Mouse (Mus musculus): Measurements from ENCODE around the gene Rusc2. TPM values are rescaled to one million over a fixed set of nuclear protein-coding genes. Genes with fewer than 3 reads are reported as not detected.
A peak's percentile ranks its signal among the peaks of the same experiment; 100 is the strongest.

Rusc2 gene
- total RNA-seq, 2 experiments from 2014 or later: 185 to 188 TPM

DNA sequence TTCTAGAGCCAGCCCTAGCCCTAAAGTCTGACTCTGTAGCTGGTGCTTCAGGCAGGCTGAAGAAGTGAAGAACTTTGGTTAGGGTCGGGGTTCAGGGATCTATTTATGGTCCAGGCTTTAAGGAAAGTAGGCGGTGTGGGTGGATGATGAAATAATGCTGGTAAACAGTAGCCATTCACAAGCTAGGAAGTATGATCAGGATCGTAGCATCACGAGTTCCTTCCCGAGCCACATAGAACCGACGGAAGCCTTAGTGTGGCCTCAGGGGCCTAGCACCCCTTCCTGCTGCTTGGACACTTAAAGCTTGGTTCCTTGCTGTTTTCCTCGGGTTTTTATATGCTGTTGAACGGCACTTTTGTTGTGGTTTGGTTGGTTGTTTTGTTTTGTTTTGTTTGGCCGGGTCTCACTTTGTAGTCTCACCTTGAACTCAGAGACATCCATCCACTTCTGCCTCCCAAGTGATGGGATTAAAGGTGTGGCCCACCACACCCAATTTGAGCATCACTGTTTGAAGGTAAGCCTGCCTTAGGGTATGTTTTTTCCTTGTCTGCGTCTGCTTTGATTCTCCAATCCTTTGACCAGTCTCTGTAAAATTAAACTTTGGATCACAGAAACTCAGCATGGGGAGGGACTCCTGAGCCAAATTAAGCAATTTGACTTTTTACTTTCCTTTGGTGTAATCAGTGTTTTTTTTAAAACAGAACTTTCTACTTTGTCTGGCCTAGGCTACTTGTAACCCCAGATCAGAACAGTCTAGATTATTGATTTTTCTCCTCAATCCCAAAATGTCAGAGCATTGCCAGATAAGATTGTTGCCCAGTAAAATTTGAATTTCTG is 1.7 kb downstream of the Rusc2 start:
- intact Hi-C loops (cut with DNase I): no loop called here
- no peak for DNase-seq

DNA sequence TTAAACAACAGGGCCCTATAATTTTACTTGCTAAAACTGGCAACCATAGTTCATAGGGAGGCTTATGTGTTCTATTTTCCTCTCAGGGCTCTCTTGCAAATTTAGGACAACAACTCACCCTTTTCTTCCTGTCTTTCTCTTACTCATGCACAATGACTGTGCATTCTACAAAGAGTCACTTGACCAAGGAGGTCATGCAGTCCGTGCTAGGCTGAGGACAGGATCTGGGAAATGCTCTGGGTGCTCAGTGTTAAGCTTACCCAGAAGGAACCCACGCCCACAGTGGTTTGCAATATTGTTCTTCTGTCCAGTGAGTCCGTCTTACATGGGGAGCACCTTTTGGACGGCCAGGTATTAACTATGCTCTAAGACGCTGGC is 2.3 kb downstream of the Rusc2 start:
- intact Hi-C loops (cut with DNase I): no loop called here
- DNase-seq: no peak

DNA sequence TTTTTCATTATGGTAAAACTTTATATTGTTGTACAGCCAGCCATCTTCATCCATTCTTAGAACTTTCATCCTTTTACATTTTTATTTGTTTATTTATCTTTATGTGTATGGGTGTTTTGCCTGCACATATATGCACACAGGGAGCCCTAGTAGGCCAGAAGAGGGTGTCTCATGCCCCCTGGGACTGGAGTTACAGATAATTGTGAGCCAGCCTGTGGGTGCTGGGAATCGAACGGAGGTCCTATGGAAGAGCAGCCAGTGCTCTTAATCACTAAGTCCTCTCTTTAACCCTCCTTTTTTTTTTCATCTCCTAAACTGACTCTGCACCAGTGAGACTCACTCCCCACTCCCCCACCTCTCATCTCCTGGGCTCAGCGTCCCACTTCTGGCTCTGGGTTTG is 2.8 kb downstream of the Rusc2 start:
- no peak for DNase-seq
- intact Hi-C loops (cut with DNase I): no loop called here

DNA sequence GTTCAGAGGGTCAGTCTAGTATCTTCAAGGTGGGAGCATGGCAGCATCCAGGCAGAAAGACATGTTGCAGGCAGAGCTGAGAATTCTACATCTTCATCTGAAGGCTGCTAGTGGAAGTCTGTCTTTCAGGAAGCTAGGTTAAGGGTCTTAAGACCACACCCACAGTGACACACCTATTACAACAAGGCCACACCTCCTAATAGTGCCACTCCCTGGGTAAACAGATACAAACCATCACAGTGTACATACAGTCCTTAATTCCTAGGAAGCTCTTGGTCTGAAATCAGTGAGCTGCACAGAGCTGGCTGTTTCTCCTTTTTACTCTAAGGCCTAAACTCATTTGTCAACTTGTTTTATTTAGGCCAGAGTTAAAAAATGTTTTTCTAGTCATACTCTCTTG is 5.2 kb downstream of the Rusc2 start:
- intact Hi-C loops (cut with DNase I): no loop called here
- no peak for DNase-seq

DNA sequence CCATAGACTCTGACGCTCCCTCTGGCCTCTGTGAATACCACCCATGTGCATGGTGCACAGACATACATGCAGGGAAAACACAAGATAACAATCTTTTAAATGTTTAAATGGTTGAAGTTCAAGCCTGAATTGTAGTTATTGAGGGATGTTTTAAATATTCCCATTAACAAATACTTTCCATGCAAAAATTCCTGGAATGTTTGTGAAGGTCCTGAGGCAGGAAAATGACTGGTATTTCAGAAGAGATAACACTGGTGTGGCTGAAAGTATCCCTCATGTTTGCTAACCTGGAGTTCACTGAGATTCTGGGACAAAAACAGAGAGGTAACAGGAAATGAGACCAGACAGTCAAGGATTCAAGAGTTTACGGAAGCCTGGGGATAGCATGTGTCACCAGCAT is 7.6 kb downstream of the Rusc2 start:
- intact Hi-C loops (cut with DNase I): no loop called here
- no peak for DNase-seq

DNA sequence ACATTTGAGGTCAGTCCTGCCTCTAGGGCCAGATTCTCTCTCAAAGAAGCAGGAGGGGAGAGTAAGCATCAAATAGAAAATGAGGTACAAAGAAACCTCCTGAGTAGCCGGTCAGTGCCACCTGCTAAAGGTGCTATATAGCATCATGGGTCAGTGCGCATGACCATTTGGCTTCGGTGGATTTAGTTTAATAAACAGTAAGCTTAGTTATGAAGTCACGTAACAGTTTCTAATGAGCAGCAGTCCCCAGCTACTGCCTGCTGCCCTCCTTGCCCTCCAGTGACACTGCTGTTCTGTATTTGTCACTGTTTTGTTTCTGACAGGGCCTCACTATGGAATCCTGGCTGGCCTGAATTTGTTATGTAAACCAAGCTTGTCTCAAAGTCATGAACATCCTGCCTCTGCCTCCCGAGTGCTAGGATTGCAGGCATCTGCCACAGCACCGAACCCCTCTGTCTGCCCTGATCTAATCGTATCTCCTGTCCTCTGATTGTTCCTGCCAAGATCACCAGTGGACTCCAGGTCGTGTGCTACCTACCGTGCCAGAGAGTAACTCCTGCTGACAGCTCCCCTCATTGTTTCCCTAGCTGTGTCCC is 8.2 kb downstream of the Rusc2 start:
- intact Hi-C loops (cut with DNase I): no loop called here
- no peak for DNase-seq

DNA sequence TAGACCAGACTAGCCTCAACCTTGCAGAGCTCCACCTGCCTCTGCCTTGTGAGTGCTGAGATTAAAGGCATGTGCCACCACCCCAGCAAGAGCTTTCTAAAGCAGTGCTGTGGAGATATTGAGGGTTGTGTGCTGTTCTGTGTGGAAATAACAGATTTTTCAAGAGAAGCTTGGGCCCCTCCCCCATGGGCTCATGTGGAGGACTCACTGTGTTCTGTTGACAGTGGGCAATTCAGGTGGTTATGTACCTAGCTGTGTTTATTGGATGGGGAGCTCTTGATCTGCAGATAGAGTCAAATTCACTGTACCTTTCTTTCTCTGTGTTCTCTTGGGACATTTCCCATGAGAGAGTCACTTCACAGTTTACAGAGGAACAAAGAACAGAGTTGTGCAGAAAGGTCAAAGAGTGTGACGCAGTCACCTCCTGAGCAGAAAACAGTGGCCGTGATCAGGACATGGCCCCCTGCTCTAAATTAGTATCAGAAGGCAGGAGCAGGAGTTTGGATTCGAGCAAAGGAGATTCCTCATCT is 9.8 kb downstream of the Rusc2 start:
- intact Hi-C loops (cut with DNase I): no loop called here
- DNase-seq: no peak

DNA sequence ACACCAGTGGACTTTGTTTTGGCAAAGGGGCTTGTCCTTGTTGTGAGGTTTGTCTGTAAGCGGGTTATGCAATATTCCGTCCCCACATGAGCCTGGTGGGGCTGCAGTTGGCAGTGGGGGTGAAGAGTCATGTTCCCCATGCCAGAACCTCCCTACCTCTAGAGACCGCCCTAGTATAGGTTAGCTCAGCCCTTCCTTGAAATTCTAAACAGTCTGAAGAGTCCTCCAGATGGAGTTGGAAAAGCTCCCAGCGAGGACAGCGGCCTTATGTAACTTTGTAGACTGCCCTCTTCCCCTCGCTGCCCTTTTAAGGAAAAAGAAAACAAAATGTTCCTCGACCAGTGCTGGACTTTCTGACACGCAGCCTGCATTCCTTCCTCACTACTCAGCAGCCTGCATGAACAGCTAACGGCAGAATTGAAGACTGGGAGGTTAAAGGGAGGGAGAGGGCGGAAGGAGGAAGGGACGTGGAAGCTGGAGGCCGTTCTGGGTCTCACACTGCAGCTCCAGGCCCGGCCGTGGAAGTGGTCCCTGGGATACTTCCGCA is 12.6 kb downstream of the Rusc2 start:
- intact Hi-C loops (cut with DNase I): no loop called here
- no peak for DNase-seq

DNA sequence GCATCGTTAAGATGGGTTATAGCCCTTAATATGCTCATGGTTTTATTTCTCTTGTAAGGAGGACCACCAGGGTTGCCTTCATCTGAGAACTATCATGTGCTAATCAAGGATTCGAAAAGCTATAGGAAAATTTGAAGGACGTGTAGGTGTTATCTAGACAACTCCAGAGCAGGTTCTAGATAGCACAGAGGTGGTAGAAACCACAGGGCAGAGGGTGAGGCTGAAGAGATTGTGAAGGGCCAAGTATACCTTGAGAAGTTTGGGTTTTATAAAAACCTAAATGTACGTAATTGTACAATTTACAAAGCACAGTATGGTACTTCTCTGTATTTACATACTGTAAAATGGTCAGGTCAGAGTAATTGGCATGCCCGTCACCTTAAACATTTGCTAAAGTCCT is 13.4 kb downstream of the Rusc2 start:
- intact Hi-C loops (cut with DNase I): no loop called here
- DNase-seq: no peak

DNA sequence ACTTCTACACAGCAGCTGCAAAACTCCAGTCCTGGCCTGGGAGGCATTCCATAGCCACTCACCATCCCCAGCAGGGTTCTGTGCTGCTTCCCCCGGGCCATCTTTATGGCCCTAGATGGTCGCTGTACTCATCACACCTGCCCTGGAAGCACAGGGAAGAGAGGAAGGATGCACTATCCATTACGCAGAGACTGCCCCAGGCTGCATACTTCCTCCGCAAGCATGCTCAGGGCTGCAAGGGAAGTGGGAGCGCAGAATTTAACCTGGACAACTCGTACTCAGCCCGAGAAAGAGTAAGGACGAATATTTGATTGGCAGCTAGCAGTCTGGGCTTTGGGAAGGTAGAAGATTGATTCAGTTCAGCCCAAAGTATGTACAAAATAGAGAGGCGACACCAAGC is 14.1 kb downstream of the Rusc2 start:
- intact Hi-C loops (cut with DNase I): no loop called here
- DNase-seq: no peak

DNA sequence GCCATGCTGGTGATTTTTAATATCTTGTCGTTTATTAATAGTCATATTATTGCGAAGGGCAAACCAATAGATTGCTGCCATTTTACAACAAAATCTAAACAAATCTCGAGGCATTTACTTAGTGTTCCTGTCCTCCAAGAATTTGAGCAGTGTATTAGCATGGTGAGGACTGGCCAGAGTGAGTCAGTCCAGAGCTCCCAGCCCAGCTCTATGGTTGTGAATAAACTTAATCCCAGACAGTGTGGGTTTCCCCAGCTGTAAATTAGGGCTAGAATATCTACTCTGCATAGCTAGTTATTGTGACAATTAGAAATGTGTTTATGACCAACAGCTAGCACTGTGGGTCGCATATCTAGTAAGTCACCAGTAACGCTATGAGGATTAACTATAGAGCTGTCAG is 14.6 kb downstream of the Rusc2 start:
- DNase-seq: no peak
- intact Hi-C loops (cut with DNase I): no loop called here

DNA sequence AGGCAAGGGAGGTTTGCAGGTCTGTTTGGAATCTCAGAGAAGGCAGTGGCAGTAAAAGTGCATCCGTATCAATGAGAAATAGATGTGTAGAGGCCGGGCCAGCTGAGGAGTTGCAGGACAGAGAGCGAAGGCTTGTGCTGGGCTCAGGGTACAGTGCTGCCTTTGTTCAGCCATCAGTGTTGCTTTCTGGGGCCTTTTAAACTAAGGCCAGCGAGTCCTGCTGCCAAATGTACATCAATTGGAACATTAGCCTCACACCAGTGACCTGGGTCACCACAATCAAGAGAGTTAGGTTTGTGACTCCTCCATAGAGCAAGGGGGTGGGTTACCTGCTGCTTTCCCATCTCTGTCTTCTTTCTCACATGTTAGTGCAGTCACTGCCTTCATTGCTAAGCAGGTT is 16.2 kb downstream of the Rusc2 start:
- no peak for DNase-seq
- intact Hi-C loops (cut with DNase I): no loop called here

DNA sequence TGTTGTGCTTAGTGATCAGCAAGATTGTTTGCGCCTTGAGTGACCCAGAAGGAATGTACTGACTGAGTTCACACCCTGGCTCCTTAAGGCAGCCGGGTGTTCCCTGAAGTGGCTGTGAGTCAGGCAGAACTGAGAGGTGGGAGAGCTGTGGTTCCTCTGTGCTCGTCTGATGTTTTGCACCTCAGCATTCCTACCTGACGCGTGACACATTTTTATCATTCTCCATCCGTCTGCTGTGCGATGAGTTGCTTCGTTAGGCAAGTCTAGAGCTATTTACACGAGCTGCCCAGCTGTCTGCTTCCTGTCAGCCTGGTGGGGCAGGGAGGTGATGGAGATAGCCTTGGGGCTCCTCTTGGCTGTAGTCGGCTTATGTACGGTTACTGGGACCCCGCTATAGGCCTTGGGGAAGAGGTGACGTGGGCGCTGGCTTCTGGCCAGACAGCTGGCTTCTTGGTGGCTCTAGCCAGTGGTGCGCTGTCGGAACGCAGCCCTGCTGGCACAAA is 17.1 kb downstream of the Rusc2 start:
- peak; percentile 74 for DNase-seq
- intact Hi-C loops (cut with DNase I): no loop called here

DNA sequence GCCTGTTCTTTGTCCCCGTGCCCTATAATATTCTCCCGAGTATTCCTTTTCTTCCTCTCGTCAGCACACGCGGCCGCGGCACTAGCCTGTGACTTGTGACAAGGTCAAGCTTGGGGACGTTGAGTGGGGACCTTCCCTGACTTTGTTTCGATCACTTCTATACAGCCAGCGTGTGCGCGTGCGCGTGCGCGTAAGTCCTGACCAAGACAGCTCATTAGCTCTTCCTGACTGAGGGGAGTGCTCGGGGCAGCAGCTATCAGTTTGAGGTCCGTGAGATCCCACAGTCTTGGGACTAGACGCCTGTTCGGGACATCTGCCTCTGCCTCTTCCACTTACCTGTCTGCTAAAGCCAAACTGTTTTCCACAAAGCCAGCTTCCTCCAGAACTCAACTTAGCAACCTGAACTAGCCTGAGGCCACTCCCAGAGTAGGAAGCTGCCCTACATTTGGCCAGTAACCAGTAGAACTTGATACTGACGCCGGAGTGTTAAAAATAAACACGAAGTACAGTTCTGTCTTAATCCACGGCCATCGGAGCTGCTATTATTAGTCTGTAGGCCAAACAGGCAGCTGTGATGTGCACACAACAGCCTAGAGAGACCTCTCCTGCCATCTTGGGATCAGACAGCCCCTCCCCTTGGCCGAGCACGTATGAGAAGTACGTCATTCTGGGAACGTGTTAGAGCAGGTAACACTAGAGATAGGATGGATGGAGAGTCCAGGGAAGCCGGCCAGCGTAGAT is 17.8 kb downstream of the Rusc2 start:
- intact Hi-C loops (cut with DNase I): no loop called here

DNA sequence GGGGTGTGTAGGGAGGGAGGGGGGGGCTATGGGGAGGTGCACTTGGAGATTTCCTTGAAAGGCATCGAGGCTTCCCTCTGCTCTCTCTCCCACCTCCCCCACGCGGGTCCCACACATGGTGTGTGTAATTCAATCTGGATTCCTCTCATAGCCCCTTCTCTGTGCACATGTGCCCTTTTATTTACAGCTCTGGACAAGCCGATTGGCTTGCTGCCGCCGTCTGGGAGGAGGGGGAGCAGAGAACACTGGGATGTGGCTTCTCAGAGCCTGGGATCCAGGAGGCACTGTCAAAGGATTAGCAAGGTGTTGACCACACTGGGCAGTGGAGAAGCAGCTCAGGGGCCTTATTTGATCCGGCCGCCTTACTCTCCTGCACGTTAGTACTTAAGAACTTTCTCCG is 19.2 kb downstream of the Rusc2 start:
- no peak for DNase-seq
- intact Hi-C loops (cut with DNase I): no loop called here

More for the DNA sequence above, 17.8 kb downstream of the Rusc2 start:
- no peak for DNase-seq

DNA sequence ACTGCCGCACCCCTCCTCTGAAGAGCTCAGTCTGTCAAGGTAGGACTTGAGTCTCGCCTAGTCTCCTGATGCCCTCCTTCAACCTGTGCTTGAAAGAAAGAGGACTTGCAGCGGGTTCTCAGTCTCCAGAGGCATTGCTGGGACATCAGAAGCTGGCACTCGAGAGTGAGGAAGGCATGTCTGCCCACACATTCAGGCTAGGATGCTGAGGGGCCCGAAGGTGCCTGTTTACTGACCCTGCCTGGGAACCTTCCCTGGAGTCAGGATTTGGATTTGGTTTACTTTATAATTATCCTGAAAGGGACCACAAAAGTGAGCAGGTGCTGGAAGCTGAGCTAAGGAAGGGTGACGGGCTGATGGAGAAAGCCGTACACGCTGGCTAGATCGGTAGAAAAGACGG is 19.7 kb downstream of the Rusc2 start:
- intact Hi-C loops (cut with DNase I): no loop called here
- DNase-seq: no peak

DNA sequence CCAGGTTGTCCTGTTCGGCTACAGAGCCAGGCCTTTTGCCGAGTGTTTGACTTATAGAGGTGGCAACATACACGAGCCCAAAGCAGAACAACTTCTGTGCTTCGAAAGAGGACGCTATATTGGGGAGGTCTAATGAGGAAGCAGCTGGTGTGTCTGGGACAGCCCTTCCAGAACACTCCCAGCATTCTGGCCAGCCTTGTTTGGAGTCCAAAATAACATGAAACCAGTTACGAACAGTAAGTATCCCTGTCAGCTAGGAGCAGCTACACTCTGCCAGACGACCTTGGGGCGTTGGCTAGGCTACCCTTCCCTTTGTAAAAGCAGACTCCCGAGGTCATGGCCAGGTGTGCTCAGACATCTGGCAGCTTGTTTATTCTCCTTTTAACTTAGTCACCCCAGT is 20.4 kb downstream of the Rusc2 start:
- DNase-seq: no peak
- intact Hi-C loops (cut with DNase I): no loop called here

DNA sequence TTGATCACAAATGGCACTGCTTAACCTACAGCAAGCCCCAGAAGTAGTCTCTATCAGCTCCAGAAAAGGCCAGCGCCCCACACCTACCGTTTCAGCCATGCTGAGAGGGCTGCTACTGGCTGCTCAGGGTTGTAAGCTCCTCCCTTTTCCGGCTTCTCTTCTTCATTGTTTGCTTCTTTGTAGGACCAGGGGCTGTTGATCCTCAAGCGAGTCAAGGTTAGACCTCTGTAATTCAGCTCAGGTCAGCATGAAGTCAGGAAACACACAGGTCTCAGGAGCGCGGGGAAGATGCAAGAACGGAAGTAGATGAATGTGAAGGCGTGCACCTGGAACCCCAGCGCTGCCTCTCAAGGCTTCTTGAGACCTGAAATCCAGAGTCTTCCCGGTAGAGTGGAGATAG is 22.9 kb downstream of the Rusc2 start:
- intact Hi-C loops (cut with DNase I): loop anchor here (5.0 kb wide), 1 partner anchor 357 kb away; the partner anchor contains the start of gene Fam214b

DNA sequence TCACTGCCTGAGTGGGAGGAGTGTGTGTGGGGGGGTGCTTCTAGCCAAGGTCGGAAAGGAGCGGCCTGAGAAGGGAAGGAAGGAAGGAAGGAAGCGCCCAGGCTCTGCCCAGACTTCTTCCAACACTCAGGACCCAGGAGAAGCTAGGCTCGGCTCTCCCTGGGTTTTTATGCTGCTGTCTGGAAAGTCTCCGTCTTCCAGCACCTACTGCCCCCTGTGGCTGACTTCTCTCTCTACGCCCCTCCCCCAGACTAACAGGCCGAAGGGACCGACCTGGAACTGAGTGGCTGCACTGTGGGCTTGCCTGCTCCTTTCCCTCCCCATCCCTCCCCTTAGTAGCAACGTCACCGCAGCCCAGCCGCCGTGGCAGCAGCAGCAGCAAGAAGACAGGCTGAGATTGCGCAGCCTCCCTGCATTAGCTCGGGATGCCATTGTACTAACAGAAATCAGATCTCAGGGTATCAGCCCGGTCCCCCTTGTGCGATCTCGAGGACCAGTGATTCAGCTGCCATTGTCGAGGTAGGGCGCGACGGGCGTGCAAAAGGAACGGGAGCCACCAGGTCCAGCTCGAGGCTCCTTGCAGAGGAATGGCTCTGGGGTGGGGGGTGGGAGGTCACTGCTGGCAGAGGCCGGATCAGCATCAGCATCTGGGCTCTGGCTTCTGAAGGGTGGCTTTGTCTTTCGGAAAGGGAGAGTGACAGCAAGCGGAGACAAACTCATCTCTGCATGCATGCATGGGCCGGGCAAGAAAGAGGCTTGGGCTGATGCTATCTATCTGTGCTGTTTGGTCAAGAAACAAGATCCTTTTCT is 24.6 kb downstream of the Rusc2 start:
- intact Hi-C loops (cut with DNase I): loop anchor here (5.0 kb wide), 1 partner anchor 359 kb away; the partner anchor contains the start of gene Fam214b
- DNase-seq: peak; percentile 80

More for the DNA sequence above, 22.9 kb downstream of the Rusc2 start:
- no peak for DNase-seq
